Mouse (Mus musculus) Muller cell, postnatal 12 days (primary cell): Measurements from ENCODE around the gene Ddx6.
"Not testable (repeated sequence)": the region's sequence is repeated elsewhere in the genome, so short reads cannot be mapped to it uniquely, and the experiment has no call there.

ENCODE experiments used
- DNase-seq: peaks from one replicate; pipeline ENCODE4 v3.0.0-alpha.2; 2015; ENCODE audit errors: inconsistent ontology term

Ddx6 gene

GRCm38 (mm10) chr9:44604779-44605615 lies at the start of gene Ddx6:
TSS of gene Ddx6 (plus strand) at chr9:44604892.
- peak; percentile 81 for DNase-seq

GRCm38 (mm10) chr9:44561597-44561996 lies 43.1 kb upstream of the Ddx6 start, which contains the start of gene Cxcr5:
TSS of gene Cxcr5 (minus strand) at chr9:44561877.
- DNase-seq = no peak

- no peak for DNase-seq
These were observed 41.8 kb upstream of the Ddx6 start for GRCm38 (mm10) chr9:44562936-44563335.

- DNase-seq = peak; percentile 81
These were observed 39.3 kb upstream of the Ddx6 start for GRCm38 (mm10) chr9:44565367-44565766.

- DNase-seq = peak; percentile 83
These were observed 37.2 kb upstream of the Ddx6 start for GRCm38 (mm10) chr9:44567338-44568082.

GRCm38 (mm10) chr9:44568083-44568455 lies 36.6 kb upstream of the Ddx6 start:
- DNase-seq = no peak

- no peak for DNase-seq
These were observed 33.7 kb upstream of the Ddx6 start for GRCm38 (mm10) chr9:44570939-44571382.

GRCm38 (mm10) chr9:44573306-44573705 lies 31.4 kb upstream of the Ddx6 start:
- no peak for DNase-seq

- DNase-seq = no peak
These were observed 29.6 kb upstream of the Ddx6 start for GRCm38 (mm10) chr9:44575095-44575494.

- DNase-seq = not testable (repeated sequence)
These were observed 28.6 kb upstream of the Ddx6 start for GRCm38 (mm10) chr9:44576046-44576445.

- DNase-seq = no peak
These were observed 25.3 kb upstream of the Ddx6 start for GRCm38 (mm10) chr9:44579392-44579791.

GRCm38 (mm10) chr9:44580085-44580484 lies 24.6 kb upstream of the Ddx6 start:
- DNase-seq = no peak

- no peak for DNase-seq
These were observed 23.3 kb upstream of the Ddx6 start for GRCm38 (mm10) chr9:44581423-44581822.

GRCm38 (mm10) chr9:44582390-44582789 lies 22.3 kb upstream of the Ddx6 start:
- DNase-seq = no peak

GRCm38 (mm10) chr9:44586640-44587261 lies 17.9 kb upstream of the Ddx6 start:
- peak; percentile 70 for DNase-seq

GRCm38 (mm10) chr9:44587262-44588160 lies 17.2 kb upstream of the Ddx6 start:
- no peak for DNase-seq

GRCm38 (mm10) chr9:44588605-44589004 lies 16.1 kb upstream of the Ddx6 start:
- no peak for DNase-seq

- no peak for DNase-seq
These were observed 15.6 kb upstream of the Ddx6 start for GRCm38 (mm10) chr9:44589095-44589494.

GRCm38 (mm10) chr9:44590969-44591368 lies 13.7 kb upstream of the Ddx6 start:
- DNase-seq = peak; percentile 84

- no peak for DNase-seq
These were observed 13.0 kb upstream of the Ddx6 start for GRCm38 (mm10) chr9:44591595-44592188.

GRCm38 (mm10) chr9:44593221-44593620 lies 11.5 kb upstream of the Ddx6 start:
- DNase-seq = no peak
